8 mouse cellular contexts compared by ENCODE assay signal in the genomic region with DNA sequence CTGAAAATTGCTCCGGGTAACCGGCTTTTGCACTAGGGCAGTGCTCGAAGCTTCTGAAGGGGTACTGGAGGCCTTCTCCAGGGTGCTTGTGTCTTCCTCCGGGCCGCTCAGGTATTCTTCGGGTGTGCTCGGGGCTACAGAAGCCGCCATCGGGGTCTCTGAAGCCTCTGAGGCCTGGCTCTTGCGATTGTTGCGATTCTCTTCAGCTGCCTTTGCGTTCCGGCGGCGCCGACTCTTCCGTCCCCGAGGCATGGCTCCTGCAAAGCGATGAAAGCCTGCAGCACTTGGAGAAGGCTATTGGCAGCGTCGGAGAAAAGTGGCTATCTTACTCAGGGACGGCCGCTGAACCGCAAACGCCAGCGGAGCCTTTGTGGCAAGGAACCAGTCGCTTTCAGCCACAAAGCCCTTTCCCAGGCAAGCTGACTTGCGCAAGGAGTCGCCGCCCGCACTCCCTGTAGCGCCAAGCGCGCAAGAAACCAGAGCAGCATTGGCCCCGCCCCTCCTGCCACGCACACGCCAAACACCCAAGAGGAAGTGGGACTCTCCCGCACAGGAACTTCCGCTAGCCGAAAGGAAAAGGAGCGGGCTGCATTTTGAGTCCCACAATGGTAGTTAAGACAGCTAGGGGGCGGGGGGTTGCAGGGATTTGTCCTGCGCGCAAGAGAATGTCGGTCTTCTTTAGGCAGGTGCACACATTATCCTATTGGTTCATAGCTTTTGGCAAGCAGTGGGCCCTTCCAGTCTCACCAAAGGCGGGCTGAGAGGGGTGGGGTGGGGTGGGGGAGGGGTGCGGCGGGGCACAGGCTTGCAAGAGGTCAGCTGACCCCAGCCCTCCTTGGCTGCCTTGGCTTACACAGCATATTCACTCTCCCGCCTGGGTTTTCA. TPM values are rescaled to one million over a fixed set of nuclear protein-coding genes. Genes with fewer than 3 reads are reported as not detected.
DNase-seq lines count a peak whose midpoint lies in the region; TF ChIP-seq lines count a peak whose summit lies in the region.

Gene Mageh1 (minus strand): TSS at position 489 of the 885 bp plus-strand sequence.

- peak; percentile 70 for DNase-seq in ES-E14 (ENCODE audit: low read depth, low spot score)
- peak; percentile 88 for DNase-seq in cerebellum, adult 9-10 months
- peak; percentile 81 to 82 for DNase-seq in frontal cortex, postnatal 10 days (ENCODE audit: low spot score in 2 of 2)
- peak; percentile 85 for DNase-seq in hindbrain, embryonic 10.5 days (ENCODE audit: low spot score)
- DNase-seq in layer of hippocampus, adult 8-10 months (ENCODE audit: low spot score in 2 of 2), result peak; percentile 80 to 81
- DNase-seq in lung, adult 2 months, result peak; percentile 62
- DNase-seq in ovary, adult 18-20 months (ENCODE audit: low spot score), result peak; percentile 70
- peak; percentile 2 to 7 for DNase-seq in thymus, postnatal 36 days

- H3K4me1 ChIP-seq in ES-E14 (ENCODE audit: control insufficient read depth in 2 of 2, insufficient read depth in 2 of 2, low read length in 2 of 2, poor library complexity in 1 of 2), result no peaks in the 10 kb centered on the region
- peaks cover 8% of the 10 kb centered on the region; the same call in 1 of the 2 replicates for H3K4me1 ChIP-seq in hindbrain, embryonic 10.5 days (replicated peaks)
- no peaks in the 10 kb centered on the region for H3K4me1 ChIP-seq in lung, adult 2 months (ENCODE audit: control insufficient read depth, insufficient read depth, low read length)

- in situ Hi-C loops in ES-E14 (cut with MboI; ENCODE audit: low sequenced_read_pairs in 2 of 2, unreplicated experiment in 2 of 2), result no loop called here

- no peak for TF ChIP-seq CTCF in lung, adult 2 months (IDR thresholded peaks at IDR 0.05; ENCODE audit: insufficient read depth, low read length)

- H3K9ac ChIP-seq in ES-E14 (ENCODE audit: insufficient read depth, low read depth, low read length, poor library complexity, severe bottlenecking), result peak within 1 kb of the TSS; percentile 81

- H3K27me3 ChIP-seq in hindbrain, embryonic 10.5 days (ENCODE audit: insufficient read depth, poor library complexity, severe bottlenecking), result peaks cover 19% of the 10 kb centered on the region

- peak; percentile 44; the same call in 1 of the 2 replicates for TF ChIP-seq POLR2A in lung, adult 2 months (IDR thresholded peaks at IDR 0.05; ENCODE audit: borderline replicate concordance, extremely low read depth, low read depth, low read length)

- 22% methylated on average over 49 of the region's 49 CpGs for WGBS in hindbrain, embryonic 10.5 days
- WGBS in lung, adult 2 months, result 26% methylated on average over 49 of the region's 49 CpGs

- no peaks in the 10 kb centered on the region for H3K9me3 ChIP-seq in ES-E14 (ENCODE audit: control insufficient read depth, insufficient read depth, low read depth, low read length)
- H3K9me3 ChIP-seq in hindbrain, embryonic 10.5 days, result no peaks in the 10 kb centered on the region

- H3K27ac ChIP-seq in ES-E14 (ENCODE audit: insufficient read depth, low read depth, low read length, poor library complexity, severe bottlenecking), result peak within 1 kb of the TSS; percentile 61
- H3K27ac ChIP-seq in hindbrain, embryonic 10.5 days, result peak within 1 kb of the TSS; percentile 93

- peak within 1 kb of the TSS; percentile 78 to 81 for H3K4me3 ChIP-seq in ES-E14 (ENCODE audit: insufficient read depth in 1 of 2, low read depth in 1 of 2, low read length in 2 of 2, poor library complexity in 1 of 2, severe bottlenecking in 1 of 2)
- peak within 1 kb of the TSS; percentile 63 for H3K4me3 ChIP-seq in hindbrain, embryonic 10.5 days
- H3K4me3 ChIP-seq in lung, adult 2 months (replicated peaks; ENCODE audit: extremely low read depth, low read depth, low read length), result peak within 1 kb of the TSS; percentile 60

- no peaks in the 10 kb centered on the region for H3K36me3 ChIP-seq in ES-E14 (ENCODE audit: control insufficient read depth, insufficient read depth, low read length, poor library complexity, severe bottlenecking)
- no peaks in the 10 kb centered on the region for H3K36me3 ChIP-seq in hindbrain, embryonic 10.5 days

TF ChIP-seq in ES-E14, 5 proteins besides CTCF, POLR2A, EP300 and RAD21:
- TF ChIP-seq ZNF384 (IDR thresholded peaks at IDR 0.05; ENCODE audit: low read depth, low read length), result no peak
- peak; percentile 53; the same call in 1 of the 2 replicates for TF ChIP-seq HCFC1 (IDR thresholded peaks at IDR 0.05; ENCODE audit: borderline replicate concordance, insufficient read depth, low read length)
TF ChIP-seq in ES-E14: peak in this region for 1.

RNA-seq across cellular contexts. Expression of gene Mageh1, which starts in this region (rescaled TPM):
- total RNA-seq in ES-E14 (2012; rRNA removed), result 27.5 and 36.3 TPM in 2 replicates
- polyA plus RNA-seq in hindbrain, embryonic 10.5 days (2016; fragmentation: Nextera tagmentation; extraction: Ambion mirVana), result 79.9 and 89.2 TPM in 2 replicates
- 10 to 100 TPM; 45.6 to 54.1 (median 50.0) TPM for total RNA-seq in layer of hippocampus, adult 8-10 months (2022)
- polyA plus RNA-seq in lung, adult 2 months (2012; rRNA removed), result 10.1 and 10.9 TPM in 2 replicates

Comparison
In these comparisons a context has a peak if more than half of its experiments do, and no peak if none do; other contexts are left out.
1. Peak in every context shown above with its lines: DNase-seq, H3K4me3 ChIP-seq and H3K27ac ChIP-seq.
2. DNase-seq: peak in every context shown above with its lines; median percentile 88 in cerebellum, adult 9-10 months; 85 in hindbrain, embryonic 10.5 days; 82 in frontal cortex, postnatal 10 days; 80 in layer of hippocampus, adult 8-10 months; 70 in ES-E14; 70 in ovary, adult 18-20 months; 62 in lung, adult 2 months; 4 in thymus, postnatal 36 days.